Mouse (Mus musculus): ENCODE data around the gene Gm20388.

DNA sequence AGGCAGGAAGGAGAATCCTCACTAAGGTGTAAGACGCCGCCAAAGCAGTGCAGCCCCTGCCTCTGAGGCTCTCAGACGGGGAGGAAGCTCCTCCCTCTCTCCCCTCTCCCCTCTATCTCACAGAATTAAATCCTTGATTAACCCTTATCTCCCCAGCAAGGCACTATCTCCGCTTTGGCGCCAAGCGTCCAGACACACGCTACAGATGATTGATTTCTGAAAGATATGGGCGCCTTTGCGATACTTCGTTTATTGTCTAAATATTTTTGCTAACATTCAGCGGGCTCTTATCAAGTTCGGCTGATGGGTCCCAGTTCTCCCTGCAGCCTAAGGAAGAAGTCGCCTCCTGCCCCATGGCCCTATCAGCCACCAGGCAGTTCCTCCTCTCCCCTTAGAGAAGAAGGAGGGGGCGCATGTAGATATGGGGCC lies 2415.5 kb downstream of the Gm20388 start:
- TF ChIP-seq CTCF (IDR thresholded peaks at IDR 0.05; ENCODE audit: low read depth, low read length), result no peak
- no peak for TF ChIP-seq POLR2A (IDR thresholded peaks at IDR 0.05; ENCODE audit: insufficient read depth, low read length)

All from ES-Bruce4 (cell line).